Mouse (Mus musculus) heart, postnatal 0 days (tissue): Measurements from ENCODE around the gene Vwa3b.

ENCODE experiments used
- CTCF ChIP-seq: IDR thresholded peaks from 2 replicates; pipeline ENCODE4 v1.5.1; 2016; ENCODE audit warnings: antibody characterized with exemption, control low read depth, low read depth
- EP300 ChIP-seq: IDR thresholded peaks from 2 replicates; pipeline ENCODE4 v1.6.1; 2016; ENCODE audit warnings: antibody characterized with exemption, low read depth

GRCm38 (mm10) chr1:37041126-37041525, 14.7 kb downstream of the Vwa3b start:
- no peak for TF ChIP-seq CTCF
- TF ChIP-seq EP300, result no peak
